Mouse (Mus musculus) kidney, adult 11 months (tissue): ENCODE data around the gene Sfswap.
"Not testable (repeated sequence)": the region's sequence is repeated elsewhere in the genome, so short reads cannot be mapped to it uniquely, and the experiment has no call there.

Experiments
- DNase-seq: peaks from one replicate; pipeline ENCODE4 v3.0.0; 2022

Gene Sfswap

DNA sequence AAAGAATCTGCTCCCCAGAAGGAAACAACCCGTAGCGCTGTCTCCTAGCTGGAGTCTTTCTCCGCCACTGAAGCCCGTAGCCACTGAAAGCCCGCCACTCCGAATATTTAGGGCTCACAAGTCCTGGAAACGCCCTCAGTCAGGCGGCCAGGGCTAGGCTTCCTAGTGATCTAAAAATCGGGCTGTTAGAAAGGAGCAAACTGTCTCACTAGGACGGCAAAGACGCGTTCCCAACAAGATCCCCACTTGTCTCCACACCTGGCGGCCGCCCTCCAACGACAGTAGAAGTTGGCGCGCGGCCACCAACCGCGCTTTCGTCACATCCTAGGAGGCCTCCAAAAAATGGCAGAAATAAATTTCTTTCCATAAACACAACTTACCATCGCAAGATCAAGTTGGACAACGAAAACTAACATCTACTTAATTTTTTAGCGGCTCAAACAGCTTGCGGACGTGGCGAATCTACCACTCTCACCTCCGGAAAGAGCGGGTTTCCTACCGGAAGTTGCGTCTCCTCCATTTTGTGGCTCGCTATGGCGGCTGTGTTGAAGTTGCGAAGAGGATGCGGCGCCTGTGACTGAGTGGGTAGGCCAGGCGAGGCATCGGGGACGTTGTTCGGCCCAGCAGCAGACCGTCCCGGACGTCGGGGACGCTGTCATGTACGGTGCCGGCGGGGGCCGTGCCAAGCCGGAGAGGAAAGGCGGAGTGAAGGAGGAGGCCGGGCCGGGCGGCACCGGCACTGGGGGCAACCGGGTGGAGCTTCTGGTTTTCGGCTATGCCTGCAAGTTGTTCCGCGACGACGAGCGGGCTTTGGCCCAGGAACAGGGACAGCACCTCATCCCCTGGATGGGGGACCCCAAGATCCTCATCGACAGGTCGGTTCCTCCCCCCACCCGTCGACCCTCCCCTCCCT, at the start of gene Sfswap:
TSS of gene Sfswap (plus strand) at position 500 of the 913 bp plus-strand sequence.
- DNase-seq, result peak; percentile 80

DNA sequence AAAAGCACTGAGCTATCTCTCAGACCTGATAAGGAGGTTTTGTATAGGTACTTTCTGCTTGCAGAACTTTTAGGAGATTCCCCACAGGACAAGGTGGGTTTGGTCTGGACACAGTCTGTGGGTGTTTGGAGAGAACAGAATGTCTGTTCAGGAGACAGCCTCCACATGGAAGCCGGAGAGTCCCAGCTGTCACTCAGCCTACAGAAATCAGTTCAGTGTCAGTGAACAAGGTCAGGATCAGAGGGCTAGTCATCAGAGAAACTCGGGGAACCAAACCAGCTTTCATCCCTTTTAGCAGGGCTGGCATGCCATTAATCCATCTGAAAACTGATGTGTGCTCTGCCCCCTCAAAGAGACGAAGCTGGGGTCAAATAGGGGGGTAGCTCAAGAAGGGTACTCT, 48.5 kb upstream of the Sfswap start:
- no peak for DNase-seq

DNA sequence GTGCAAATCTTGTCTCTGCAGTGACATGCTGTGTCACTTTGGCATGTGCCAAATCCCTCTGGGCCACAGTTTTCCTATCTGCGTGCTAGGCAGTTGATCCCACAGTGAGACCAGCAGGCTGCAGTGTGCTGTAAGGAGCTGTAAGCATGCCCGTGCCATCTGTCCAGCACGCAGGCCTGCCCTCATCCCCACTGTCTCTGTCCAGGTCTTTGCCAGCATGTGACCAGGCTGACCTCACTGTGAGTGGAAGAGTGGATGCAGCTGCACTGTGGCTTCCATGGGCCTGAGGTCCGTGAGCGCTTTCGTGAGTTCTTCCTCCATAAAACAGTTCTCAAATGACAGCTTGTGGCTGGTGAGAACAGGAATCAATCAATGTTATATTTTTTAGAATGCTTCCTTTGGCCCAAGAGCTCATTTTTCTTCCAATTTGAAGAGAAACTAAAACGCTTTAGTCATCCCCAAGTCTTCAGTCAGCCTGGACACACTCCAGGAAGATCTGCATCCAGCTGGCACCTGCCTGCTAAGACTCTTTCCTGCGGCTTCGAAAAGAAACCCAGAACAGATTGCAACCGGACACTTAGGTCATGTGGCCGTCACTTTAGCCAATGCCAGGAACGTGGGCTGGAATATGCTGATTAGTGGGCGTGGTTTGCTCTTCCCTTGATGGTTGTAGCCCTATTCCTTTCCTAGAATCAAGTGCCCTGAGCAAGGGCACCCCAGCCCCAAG, 46.1 kb upstream of the Sfswap start:
- peak; percentile 73 for DNase-seq

DNA sequence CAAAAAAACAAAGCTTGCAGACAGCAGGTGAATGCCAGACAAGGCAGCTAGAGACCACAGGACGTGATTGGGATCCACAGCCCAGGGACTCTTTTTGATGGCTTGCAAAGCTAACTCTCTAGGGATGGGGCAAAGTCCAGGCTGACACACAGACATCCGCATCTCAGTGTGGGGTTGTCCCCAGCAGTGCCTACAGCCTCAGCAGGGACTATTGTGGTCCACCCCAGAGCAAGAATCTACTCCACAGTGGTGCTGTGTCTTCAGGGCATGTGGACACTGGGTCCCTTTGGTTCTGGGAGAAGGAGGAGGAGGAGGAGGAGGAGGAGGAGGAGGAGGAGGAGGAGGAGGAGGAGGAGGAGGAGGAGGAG, 45.5 kb upstream of the Sfswap start:
- no peak for DNase-seq

DNA sequence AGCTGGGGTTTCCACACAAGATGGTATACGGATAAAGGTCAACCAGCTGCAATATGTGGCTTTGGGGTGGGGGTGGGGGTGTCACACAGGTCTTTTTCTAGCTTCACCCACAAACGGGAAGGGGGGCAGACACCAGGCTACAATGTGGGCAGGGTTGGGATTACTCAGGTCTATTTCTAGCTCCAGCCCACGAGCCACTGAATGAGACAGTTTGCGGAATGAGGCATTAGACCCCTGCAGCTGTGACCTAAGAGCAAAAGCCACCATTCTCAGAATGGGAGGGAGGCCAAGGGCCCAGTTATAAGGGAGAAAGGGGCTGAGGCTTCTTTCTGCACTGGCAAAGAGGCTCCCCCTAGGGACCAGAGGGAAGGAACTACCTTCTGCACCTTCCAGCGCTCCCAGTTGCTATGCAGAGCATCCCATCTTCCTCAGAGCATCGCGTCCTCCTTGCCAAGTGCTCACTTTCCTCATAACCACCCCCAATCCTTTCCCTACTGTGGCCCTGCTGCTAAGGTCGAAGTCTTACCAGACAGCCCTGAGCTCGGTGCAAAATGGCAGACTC, 44.4 kb upstream of the Sfswap start:
- DNase-seq, result no peak

DNA sequence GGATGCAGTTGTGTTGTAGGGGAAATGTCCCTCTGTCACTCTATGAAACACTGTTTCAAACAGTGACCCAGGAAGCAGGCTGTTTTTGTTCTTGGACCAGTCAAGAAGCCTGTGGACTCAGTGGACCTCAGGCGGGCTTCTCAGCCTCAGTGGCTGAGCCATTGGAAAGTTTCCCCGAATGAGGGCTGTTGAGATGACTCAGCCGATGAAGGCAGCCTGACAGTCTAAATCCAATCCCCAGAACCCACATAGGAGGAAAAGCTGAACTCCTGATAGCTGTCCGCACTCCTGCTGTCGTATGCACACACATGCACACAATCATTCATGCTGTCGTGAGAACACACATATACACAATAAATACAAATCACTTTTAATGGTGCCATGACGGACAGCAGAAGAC, 42.9 kb upstream of the Sfswap start:
- no peak for DNase-seq

DNA sequence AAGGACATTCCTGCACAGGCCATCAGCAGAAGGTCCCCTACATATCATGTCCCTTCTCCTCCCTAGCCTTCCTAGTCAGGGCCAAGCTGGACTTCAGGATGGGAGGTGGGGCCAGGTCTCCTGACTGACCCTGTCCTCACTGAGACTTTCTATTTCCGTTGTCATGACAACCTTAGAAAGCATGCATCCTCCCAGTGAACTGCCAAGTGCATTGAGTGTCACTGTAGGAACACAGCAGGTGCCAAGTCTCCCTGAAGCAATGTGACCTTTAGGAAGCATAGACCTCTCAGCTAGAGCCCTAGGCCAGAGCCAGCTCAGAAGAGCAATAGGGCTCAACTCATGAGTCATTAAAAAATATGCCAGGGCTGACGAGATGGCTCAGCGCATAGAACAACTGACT, 42.5 kb upstream of the Sfswap start:
- no peak for DNase-seq

DNA sequence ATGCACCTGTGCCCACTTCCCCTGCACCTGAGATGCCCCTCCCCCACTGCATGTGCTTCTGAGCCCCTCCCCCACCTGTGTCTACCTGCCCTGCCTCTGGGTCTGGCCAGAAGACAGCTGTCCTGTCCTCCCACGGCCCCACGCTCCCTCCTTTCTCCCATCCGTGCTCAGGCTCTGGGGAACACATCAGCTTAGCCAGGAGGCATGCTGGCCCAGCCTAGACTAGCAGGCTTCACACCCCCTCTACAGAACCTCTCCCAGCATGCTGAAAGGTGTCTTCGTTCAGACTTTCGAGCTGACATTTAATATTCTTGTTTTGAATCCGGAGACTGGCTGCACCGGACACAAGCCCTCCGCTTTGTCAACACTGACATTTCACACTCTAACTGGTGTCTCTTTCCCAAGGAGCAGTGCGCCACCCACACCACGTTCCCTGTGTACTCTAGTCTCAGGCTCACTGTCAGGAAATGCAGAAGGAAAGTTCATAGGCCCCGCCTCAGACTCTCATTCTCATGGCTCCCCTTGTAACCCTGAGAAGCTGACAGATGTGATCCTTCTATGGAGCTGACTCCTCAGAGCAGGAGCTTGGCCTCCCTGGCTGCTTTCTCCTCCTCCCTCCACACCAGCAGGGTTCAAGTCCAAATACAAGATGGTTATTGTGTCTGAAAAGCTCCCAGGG, 40.1 kb upstream of the Sfswap start:
- no peak for DNase-seq

DNA sequence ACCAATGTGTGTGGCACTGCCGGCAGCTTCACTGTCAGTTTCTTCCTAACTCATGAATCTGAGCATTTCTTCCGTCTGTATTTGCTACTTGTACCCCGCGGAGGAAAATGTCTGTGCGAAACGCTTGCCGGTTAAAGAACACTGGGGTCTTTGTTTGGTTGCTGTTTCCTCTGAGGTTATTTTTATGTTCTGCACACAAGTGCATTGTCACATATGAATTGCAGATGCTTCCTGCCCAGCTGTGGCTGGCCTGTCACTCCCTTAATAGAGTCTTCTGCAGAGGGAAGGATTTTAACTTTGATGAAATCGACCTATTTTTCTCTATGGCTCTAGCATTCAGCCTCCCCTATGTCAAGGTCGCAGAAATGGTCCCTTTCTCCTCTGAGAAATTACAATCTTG, 37.4 kb upstream of the Sfswap start:
- not testable (repeated sequence) for DNase-seq

DNA sequence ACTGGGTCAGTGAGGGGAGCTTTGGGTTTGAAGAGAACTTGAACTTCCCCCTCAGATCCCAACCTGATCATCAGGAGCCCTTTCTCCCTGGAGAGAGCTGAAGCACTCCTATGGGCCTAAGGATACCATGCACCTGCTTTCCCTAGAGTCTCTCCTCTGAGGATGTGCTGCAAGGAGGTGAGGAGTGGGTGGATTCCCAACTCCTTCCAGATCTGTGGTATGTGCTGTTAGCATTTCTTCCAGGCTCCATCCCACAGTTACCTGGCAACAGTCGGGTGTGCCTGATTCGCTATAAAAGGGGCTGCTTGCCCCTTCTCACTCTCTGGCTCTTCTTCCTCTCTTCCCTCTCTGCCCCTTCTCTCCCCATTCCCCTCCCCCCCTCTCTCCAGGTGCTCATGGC, 35.2 kb upstream of the Sfswap start:
- no peak for DNase-seq

DNA sequence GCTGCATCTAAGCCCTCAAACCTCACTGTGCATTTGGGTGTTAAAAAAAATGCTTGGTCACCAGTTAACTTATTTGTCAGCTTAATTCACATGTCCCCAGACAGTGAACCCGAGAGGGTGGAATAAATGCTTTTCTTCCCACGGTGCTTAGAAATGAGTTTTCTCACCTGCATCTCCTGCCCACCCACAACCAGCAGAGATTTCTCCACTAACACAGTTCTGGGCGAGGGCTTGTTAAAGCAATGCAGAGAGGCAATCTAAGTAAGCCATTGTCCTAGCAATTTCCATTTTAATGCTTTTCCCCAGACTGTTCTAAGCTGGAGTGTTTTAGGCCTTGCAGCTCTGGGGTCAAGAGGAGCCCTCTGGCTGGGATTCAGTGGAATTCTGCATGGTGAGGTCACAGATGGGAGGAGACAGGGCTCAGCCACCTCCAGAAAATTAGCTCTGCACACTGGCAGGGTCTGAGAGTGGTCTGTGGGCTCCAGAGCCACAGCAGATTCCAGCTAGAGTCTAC, 25.4 kb upstream of the Sfswap start:
- no peak for DNase-seq

DNA sequence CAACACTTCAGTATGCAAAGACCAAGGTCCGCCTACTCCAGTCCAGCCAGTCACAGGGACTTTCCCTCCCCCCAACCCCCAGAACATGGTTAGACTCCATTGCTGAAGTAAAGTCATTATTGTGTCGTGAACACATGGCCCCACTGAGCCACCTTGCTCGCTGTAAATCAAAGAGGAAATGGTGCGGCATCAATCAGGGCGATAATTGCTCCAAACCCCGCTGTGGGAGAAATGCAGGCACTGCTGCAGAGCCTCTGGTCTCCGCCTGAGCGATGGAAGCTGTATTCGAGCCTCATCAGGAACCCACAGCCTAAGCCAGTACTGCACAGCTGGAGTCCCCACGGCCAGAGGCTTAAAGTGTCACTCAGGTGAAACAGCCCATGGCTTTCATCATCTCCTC, 11.1 kb upstream of the Sfswap start:
- no peak for DNase-seq

DNA sequence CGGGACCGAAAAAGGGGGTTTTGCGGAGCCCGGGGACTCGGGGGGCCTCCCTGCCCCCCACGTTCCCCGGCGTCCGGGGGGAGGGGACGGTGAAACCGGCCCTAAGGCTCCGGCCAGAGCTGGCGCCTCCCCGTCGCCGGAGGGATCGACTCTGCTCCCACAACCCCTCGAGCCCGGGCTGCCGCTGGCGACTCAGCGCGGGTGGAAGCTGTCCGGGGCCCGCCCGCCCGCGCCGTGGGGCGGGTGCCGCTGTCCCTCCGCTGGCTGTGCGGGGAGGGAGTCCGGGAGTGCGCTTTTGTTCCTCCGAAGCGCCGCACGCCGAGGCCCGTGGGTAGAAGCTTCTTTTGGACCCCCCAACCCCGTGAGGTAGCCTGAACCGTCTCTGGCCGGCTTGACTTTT, 650 bp downstream of the Sfswap start:
- DNase-seq, result no peak

DNA sequence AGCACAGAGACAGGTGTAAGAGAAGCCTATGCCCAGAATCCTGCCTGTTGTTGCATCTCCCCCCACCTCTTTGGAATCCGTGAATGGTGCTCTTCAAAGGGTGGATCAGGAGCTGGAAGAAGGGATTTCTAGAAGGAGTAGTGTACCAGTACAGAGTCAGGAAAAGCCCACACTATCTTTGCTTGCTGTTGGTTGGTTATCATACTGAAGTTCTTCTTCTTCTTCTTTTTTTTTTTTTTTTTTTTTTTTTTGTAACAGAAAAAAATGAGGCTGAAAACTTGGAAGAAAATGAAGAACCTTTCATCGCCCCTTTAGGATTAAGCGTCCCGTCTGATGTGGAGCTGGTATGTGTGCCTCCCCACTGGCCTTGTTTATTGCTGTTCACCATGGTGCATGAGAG, 5.9 kb downstream of the Sfswap start:
- no peak for DNase-seq

DNA sequence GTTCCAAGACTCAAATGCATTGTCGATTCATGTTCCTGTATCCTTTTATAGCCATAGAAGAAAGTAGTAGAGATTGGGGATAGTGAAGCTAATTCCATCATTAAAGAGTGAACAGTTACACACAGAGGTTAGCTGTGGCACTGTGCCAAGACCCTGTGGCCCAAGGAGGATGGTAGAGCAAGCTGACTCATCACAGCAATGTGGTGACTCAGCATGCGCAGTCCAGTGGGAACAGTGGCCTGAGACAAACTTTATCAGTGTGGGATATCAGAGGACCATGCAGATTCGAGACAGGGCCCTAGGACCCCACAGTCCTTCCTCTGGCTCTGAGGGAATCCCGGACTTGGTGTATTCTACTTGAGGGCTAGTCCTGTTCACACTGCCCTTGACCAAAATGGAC, 17.2 kb downstream of the Sfswap start:
- DNase-seq, result no peak

DNA sequence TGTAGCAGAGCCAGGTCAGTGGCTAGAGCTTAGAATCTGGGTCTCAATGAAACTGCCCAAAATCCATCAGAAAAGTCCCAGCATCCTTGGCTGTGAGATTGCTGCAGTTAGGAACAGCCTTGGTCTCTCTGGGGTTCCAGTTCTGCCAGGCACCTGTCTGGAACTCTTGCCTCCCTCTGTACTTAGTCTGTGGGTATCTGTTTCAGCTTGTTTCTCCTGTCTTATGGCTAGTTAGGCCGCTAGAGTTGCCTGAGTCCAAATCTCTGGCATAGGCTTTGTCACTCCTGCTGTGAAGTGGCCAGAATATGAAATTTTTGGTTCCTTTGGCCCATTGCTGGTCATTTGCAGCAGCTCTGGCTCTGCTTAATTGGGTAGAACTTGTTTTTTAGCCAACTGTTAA, 17.8 kb downstream of the Sfswap start:
- no peak for DNase-seq

DNA sequence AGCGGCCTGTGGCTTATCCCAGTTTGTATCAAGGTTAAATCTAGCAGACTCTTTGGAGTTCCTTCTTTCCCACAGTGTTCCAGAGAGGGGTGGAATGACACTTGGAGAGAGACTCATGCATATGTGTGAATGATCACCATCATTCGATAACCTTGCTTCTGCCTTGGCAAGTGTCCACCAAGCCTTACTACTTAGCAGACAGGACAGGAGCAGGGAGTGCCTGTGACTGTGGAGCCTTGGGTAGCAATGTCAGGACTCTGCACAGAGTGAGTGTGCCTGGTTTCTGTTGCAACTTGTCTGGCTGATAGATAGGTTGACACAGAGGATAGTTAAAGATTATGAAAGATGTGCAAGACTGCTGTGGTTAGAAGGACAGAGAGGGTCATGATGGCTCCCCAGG, 18.6 kb downstream of the Sfswap start:
- DNase-seq, result no peak

DNA sequence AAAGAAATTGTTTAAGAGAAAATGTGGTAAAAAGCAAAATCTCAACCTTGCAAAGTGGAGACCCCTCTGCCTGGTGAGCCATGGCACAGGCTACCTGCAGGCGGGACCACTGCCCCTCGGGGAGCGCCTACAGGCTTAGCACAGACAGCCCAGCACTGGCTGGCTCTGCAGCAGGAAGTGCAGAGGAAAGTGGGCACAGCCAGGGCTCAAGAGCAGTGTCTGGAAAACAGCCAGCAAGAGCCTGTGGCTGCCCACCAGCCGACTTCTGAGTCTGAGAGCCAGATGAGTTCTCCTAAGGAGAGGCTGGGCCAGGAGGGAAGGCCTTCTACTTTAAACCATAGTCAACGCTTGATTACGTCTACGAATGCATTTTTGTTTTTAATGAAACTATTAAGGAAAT, 20.5 kb downstream of the Sfswap start:
- DNase-seq, result no peak

DNA sequence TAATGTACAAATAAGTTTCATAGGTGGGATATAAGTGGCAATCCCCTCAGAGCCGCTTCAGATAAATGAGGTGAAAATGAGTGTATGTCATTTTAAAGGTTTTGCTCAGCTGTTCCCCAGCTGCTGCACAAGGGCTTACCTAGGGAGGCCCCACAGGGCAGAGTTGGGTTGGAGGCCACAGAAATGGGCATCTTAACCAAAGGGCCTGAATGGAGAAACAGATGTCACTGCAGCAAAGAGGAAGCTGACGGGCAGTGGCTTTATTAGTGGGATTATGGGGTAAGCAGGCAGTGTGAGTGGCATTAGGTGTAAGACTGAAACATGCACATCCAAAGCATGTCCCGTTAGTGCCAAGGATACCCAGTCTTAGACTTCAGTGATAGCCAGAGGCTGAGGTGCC, 20.9 kb downstream of the Sfswap start:
- DNase-seq, result no peak

DNA sequence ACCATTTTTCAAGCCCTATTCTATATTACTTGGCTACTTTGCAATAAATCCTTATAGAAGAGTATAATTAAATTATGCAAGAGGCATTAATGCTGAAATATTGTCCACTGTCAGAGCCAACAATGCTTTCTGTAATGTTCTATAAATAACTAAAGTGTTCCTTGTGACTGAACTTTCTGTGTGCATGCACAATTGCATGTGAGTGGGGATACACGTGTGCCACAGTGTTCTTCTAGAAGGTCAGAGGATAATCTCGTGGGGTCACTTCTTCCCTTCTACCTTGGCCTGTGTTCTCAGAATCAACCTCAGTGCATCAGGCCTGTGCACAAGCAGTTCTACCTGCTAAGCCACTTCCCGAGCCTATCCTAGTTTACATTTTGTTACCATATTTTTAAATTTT, 22.1 kb downstream of the Sfswap start:
- DNase-seq, result no peak

DNA sequence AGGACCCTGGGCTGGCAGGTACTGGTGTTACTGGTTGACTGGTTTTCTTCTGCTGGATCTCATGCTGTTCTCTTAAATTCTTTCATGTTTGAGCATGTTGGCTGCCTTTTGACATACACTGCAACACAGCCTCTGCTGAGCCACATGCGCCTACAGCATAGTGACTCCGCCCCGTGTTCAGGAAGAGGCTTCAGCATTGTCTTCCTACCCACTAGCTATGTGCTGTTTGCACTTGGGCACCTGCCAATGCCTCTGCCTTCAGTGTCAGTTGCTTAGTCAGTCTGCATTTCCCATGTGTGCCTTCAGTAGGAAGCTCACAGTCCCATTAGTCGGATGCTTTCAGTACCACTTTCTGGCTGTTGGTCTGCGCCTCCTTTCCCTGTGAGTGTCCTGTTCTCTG, 23.7 kb downstream of the Sfswap start:
- DNase-seq, result no peak

DNA sequence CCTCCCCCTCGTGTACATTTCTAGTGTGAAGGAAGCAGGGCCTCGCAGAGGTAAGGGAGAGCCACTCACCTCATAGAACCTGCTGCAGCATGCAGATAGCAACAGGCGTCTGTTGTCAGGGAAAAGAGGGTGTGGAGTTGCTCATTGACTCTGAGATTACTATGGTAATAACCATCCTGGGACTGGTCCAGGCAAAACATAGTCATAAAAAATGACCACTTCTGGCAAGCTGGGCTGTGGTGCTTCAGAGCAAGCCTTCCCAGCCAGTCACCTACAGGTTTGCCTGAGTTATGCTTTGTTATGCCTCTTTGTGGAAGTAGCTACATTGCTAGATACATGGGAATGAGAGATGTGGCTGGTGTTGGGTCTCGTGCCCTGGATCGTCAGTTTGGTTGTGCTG, 26.1 kb downstream of the Sfswap start:
- no peak for DNase-seq

DNA sequence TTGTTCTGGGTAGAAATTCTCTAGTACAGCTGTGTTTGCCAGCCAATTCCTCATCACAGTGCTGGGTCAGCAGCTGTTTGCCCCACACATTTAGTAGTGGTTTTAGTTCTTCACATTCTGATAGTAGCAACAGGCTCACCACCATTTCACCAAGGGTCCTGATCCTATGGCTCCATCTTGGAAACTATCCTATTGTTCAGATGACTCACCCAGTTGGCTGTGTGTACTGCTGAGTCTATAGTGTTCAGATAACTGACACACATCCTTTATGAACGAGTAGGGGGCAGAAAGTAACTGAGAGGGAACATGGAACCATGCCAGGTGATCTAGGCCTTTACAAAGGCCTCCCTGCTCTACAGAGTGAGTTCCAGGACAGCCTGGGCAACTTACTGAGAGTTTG, 28.6 kb downstream of the Sfswap start:
- DNase-seq, result no peak
